Mouse (Mus musculus) heart, embryonic 14.5 days (tissue): ENCODE data around the gene Maml3. TPM values are rescaled to one million over a fixed set of nuclear protein-coding genes. Genes with fewer than 3 reads are reported as not detected.

Experiments used
- ATAC-seq: fragments of 200-750 bp; cut with Nextera tagmentation; 2 replicates; pipeline ENCODE4 v1.8.0; 2017; ENCODE audit warnings: low read depth, moderate TSS enrichment; ENCODE audit not compliant: insufficient number of reproducible peaks, insufficient read depth, low FRiP score
- H3K27ac ChIP-seq, 2 experiments: fragments of 200-500 bp in 1 of 2; fragments of 300-500 bp in 1 of 2; sonication (generic) in 1 of 2; replicated peaks in 1 of 2; 2 replicates each; pipeline ENCODE4 v1.5.1; 2012 to 2014; ENCODE audit warnings: low read depth in 2 of 2, low read length in 2 of 2, control low read depth in 1 of 2, mild to moderate bottlenecking in 1 of 2, mixed read lengths in 1 of 2; ENCODE audit not compliant: control insufficient read depth in 1 of 2, insufficient read depth in 1 of 2
- H3K27me3 ChIP-seq: fragments of 300-500 bp; sonication (generic); 2 replicates; pipeline ENCODE4 v1.6.1; 2014; ENCODE audit warnings: mild to moderate bottlenecking, low read length, control low read depth; ENCODE audit not compliant: control insufficient read depth, insufficient read depth
- H3K36me3 ChIP-seq: fragments of 300-500 bp; sonication (generic); 2 replicates; pipeline ENCODE4 v1.6.1; 2014; ENCODE audit warnings: mild to moderate bottlenecking, control low read depth, low read length, mixed read lengths; ENCODE audit not compliant: control insufficient read depth, insufficient read depth
- H3K4me1 ChIP-seq, 2 experiments: fragments of 200-500 bp in 1 of 2; fragments of 300-500 bp in 1 of 2; sonication (generic) in 1 of 2; 2 replicates each; pipeline ENCODE4 v1.6.1; 2012 to 2014; ENCODE audit warnings: low read length in 2 of 2, control low read depth in 1 of 2, mixed read lengths in 1 of 2; ENCODE audit not compliant: control insufficient read depth in 2 of 2, insufficient read depth in 2 of 2
- H3K4me2 ChIP-seq: fragments of 300-500 bp; sonication (generic); 2 replicates; pipeline ENCODE4 v1.6.1; 2014; ENCODE audit warnings: mild to moderate bottlenecking, low read length
- H3K4me3 ChIP-seq, 2 experiments: fragments of 200-500 bp in 1 of 2; fragments of 300-500 bp in 1 of 2; sonication (generic) in 1 of 2; 2 replicates each; pipeline ENCODE4 v1.5.1; 2012 to 2014; ENCODE audit warnings: low read length in 2 of 2, mild to moderate bottlenecking in 2 of 2, control low read depth in 1 of 2, low read depth in 1 of 2, moderate library complexity in 1 of 2; ENCODE audit not compliant: control insufficient read depth in 1 of 2, insufficient read depth in 1 of 2
- H3K9ac ChIP-seq: fragments of 300-500 bp; sonication (generic); 2 replicates; pipeline ENCODE4 v1.6.1; 2014; ENCODE audit warnings: mild to moderate bottlenecking, low read length
- H3K9me3 ChIP-seq: fragments of 300-500 bp; sonication (generic); 2 replicates; pipeline ENCODE4 v1.6.1; 2016; ENCODE audit warnings: low read length, control low read depth; ENCODE audit not compliant: control insufficient read depth
- WGBS: fragments of 180-500 bp; shearing (Covaris S2); extraction: QIAGEN DNeasy Blood & Tissue Kit; methylation state at CpG from one replicate; pipeline ENCODE4 v1.1.7; 2014; 5-methylcytosine and 5-hydroxymethylcytosine counted together
- polyA plus RNA-seq: library from polyadenylated mRNA; unstranded; fragments of >200 nt; fragmentation: Nextera tagmentation; extraction: Ambion mirVana; gene quantifications from 2 replicates; pipeline ENCODE4 v1.2.1, GENCODE M21; 2014

Maml3 gene
- polyA plus RNA-seq, 1 experiment from 2014 or later = 2.9 TPM

GRCm38 (mm10) chr3:51649986-51650385, 454.9 kb downstream of the Maml3 start:
- no peak overlapping the region for H3K9ac ChIP-seq
- no peaks in the 10 kb centered on the region for H3K9me3 ChIP-seq
- 75% methylated on average over 8 of the region's 8 CpGs for WGBS
- no peaks in the 10 kb centered on the region for H3K27me3 ChIP-seq
- no peak overlapping the region for H3K4me2 ChIP-seq
- H3K36me3 ChIP-seq = no peaks in the 10 kb centered on the region
- no peak overlapping the region for H3K4me3 ChIP-seq
- no peak overlapping the region for H3K27ac ChIP-seq
- peaks cover 27 to 28% of the 10 kb centered on the region in 2 experiments for H3K4me1 ChIP-seq
- no peak for ATAC-seq

GRCm38 (mm10) chr3:51649426-51649825, 455.4 kb downstream of the Maml3 start:
- ATAC-seq = no peak

GRCm38 (mm10) chr3:51648037-51648664, 456.7 kb downstream of the Maml3 start:
- H3K36me3 ChIP-seq = no peaks in the 10 kb centered on the region
- H3K9me3 ChIP-seq = no peaks in the 10 kb centered on the region
- no peak overlapping the region; a peak in 1 of 4 replicates for H3K27ac ChIP-seq
- ATAC-seq = peak; percentile 18; the same call in 1 of the 2 replicates
- H3K9ac ChIP-seq = 0 out of 2 replicates have a peak overlapping the region, but pooled peaks have one; percentile 53
- H3K27me3 ChIP-seq = no peaks in the 10 kb centered on the region
- H3K4me3 ChIP-seq = peak overlapping the region; percentile 26 to 27; a peak in 3 of 4 replicates
- 19% methylated on average over 15 of the region's 15 CpGs for WGBS
- peak overlapping the region; percentile 66 for H3K4me2 ChIP-seq
- H3K4me1 ChIP-seq = peaks cover 23 to 27% of the 10 kb centered on the region in 2 experiments

More at GRCm38 (mm10) chr3:51649426-51649825, 455.4 kb downstream of the Maml3 start:
- no peaks in the 10 kb centered on the region for H3K9me3 ChIP-seq
- H3K36me3 ChIP-seq = no peaks in the 10 kb centered on the region
- no peaks in the 10 kb centered on the region for H3K27me3 ChIP-seq
- H3K4me3 ChIP-seq = no peak overlapping the region
- peaks cover 27 to 28% of the 10 kb centered on the region in 2 experiments for H3K4me1 ChIP-seq
- H3K9ac ChIP-seq = no peak overlapping the region
- H3K27ac ChIP-seq = no peak overlapping the region
- 45% methylated on average over 8 of the region's 8 CpGs for WGBS
- no peak overlapping the region for H3K4me2 ChIP-seq

- no peak for ATAC-seq
- H3K9ac ChIP-seq = no peak overlapping the region
- H3K4me2 ChIP-seq = no peak overlapping the region
- no peaks in the 10 kb centered on the region for H3K9me3 ChIP-seq
- no peaks in the 10 kb centered on the region for H3K36me3 ChIP-seq
- H3K4me3 ChIP-seq = no peak overlapping the region
- 23% methylated on average over 4 of the region's 4 CpGs for WGBS
- no peak overlapping the region for H3K27ac ChIP-seq
- no peaks in the 10 kb centered on the region for H3K27me3 ChIP-seq
- H3K4me1 ChIP-seq = peaks cover 15 to 24% of the 10 kb centered on the region in 2 experiments
Observed at GRCm38 (mm10) chr3:51647356-51647755, 457.5 kb downstream of the Maml3 start.

- Histone ChIP-seq H3K27me3 (no peaks in the 10 kb centered on the region), H3K27ac (no peak overlapping the region), H3K4me2 (no peak overlapping the region), H3K9ac (no peak overlapping the region), H3K4me3 (no peak overlapping the region), H3K36me3 (no peaks in the 10 kb centered on the region), H3K9me3 (no peaks in the 10 kb centered on the region), H3K4me1 (peaks cover 14 to 23% of the 10 kb centered on the region in 2 experiments)
- ATAC-seq = no peak; the same call in 1 of the 2 replicates
- 18% methylated on average over 10 of the region's 10 CpGs for WGBS
Observed at GRCm38 (mm10) chr3:51646301-51646700, 458.6 kb downstream of the Maml3 start.

GRCm38 (mm10) chr3:51645484-51645883, 459.4 kb downstream of the Maml3 start:
- ATAC-seq = no peak
- Histone ChIP-seq H3K4me2 (no peak overlapping the region), H3K4me1 (peaks cover 14 to 23% of the 10 kb centered on the region in 2 experiments), H3K27ac (no peak overlapping the region), H3K9ac (no peak overlapping the region), H3K4me3 (no peak overlapping the region), H3K27me3 (no peaks in the 10 kb centered on the region), H3K9me3 (no peaks in the 10 kb centered on the region), H3K36me3 (no peaks in the 10 kb centered on the region)
- WGBS = 82% methylated on average over 6 of the region's 6 CpGs

GRCm38 (mm10) chr3:51638260-51638659, 466.6 kb downstream of the Maml3 start:
- Histone ChIP-seq H3K4me3 (no peak overlapping the region), H3K36me3 (no peaks in the 10 kb centered on the region), H3K4me2 (no peak overlapping the region), H3K9me3 (0 out of 2 replicates have a peak, but pooled peaks cover 7% of the 10 kb centered on the region), H3K9ac (no peak overlapping the region), H3K27ac (no peak overlapping the region), H3K27me3 (no peaks in the 10 kb centered on the region), H3K4me1 (peaks cover 0 to 2% of the 10 kb centered on the region in 2 experiments; a peak in 1 of 4 replicates)
- ATAC-seq = no peak
- WGBS = 88% methylated on average over 6 of the region's 6 CpGs
